Mouse (Mus musculus): ENCODE results near the gene Lrmda.

DNA sequence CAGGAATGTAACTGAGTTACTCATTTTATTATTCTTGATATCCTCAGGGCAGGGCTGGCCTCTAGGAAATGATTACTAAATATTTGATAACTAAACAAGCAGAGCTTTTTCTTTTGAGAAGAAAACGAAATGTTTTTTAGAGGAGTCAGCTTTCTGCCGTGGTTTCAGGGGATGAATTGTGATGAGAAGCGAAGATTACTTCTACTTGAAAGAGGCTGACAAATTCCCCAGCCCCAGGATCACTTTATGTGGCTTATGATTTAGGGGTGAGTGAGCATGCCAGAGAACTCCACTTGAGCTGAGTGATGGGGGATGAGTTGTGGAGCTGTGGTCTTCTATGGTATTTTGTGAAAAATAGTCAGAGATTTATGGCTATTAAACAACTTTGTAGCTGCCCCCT, 803.4 kb downstream of the Lrmda start:
- TF ChIP-seq POLR2A (IDR thresholded peaks at IDR 0.05; ENCODE audit: insufficient read depth, low read depth, low read length) (no peak), CTCF (IDR thresholded peaks at IDR 0.05) (no peak), EP300 (IDR thresholded peaks at IDR 0.05; ENCODE audit: insufficient read depth, low read depth, low read length) (no peak)

All from heart, adult 2 months (tissue).